Mouse (Mus musculus): ENCODE measurements at regions not wholly inside any gene's neighbourhood (a gene's known extent, or its start where the extent isn't known, plus 50 kb on each side); places are given as distances from the start of the nearest gene placed in this dataset.

DNA sequence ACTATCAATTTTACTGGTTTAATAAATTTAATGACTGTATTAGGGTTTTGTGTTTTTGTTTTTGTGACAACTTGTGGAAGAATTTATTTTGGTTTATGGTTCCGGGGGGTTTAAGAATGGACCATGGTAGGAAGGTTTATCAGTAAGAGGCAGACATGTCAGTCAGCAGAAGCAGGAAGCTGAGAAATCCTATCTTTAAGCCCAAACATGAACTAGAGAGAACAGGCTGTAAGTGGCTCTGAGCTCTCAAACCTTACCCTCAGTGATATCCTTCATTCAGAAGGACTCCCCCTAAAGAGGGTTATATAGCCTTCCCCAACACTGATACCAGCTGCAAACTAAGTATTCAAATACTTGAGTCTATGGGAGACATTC lies 170.8 kb downstream of the Btg1 start:
- no peak overlapping the region for H3K4me2 ChIP-seq
- H3K27me3 ChIP-seq (ENCODE audit: control insufficient read depth, insufficient read depth, low read length): no peaks in the 10 kb centered on the region
- 93% methylated on average over 1 of the region's 1 CpGs for WGBS
- H3K9me3 ChIP-seq (ENCODE audit: control insufficient read depth, low read length): no peaks in the 10 kb centered on the region
- H3K4me1 ChIP-seq (ENCODE audit: control insufficient read depth, insufficient read depth, low read length): no peaks in the 10 kb centered on the region
- H3K9ac ChIP-seq (ENCODE audit: low read length): no peak overlapping the region
- ATAC-seq (ENCODE audit: low FRiP score) (no peak), DNase-seq (ENCODE audit: low spot score, missing footprints) (no peak)
- H3K36me3 ChIP-seq (ENCODE audit: control insufficient read depth, insufficient read depth, low read length): no peaks in the 10 kb centered on the region
- no peak overlapping the region for H3K27ac ChIP-seq (ENCODE audit: low read depth, low read length)
- H3K4me3 ChIP-seq (ENCODE audit: low read depth, low read length): no peak overlapping the region

DNA sequence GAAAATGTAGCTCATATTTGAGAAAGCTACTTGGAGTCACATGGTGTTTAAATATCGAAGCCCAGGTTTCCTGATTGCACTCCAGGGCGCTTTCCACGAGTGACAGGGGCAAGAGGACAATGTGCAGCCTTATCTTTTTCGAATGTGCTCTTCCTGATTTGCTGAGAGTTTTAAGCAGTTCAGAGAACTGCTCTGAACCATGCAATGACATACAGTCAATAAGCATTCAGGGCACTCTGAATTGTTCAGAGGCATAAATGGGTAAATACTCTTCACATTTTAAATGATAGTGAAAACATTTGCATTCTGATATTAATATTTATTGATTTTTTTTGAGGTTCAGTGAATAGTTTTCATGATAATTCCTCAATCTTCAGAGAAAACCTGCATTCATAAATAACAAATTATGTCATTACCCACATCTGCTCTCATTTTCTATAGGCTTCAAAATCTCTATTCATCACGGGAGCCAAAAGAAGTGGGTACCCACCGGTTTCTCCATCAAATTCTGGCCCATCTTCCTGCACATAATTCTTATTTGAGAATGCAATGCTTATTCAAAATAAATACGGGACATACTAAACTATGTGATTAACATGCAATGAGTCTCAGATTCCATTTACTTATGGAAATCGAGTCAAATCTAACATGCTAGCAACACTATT lies 171.7 kb downstream of the Btg1 start:
- Histone ChIP-seq H3K9me3 (ENCODE audit: control insufficient read depth, low read length) (no peaks in the 10 kb centered on the region), H3K4me2 (no peak overlapping the region), H3K27me3 (ENCODE audit: control insufficient read depth, insufficient read depth, low read length) (no peaks in the 10 kb centered on the region), H3K9ac (ENCODE audit: low read length) (no peak overlapping the region), H3K36me3 (ENCODE audit: control insufficient read depth, insufficient read depth, low read length) (no peaks in the 10 kb centered on the region), H3K4me1 (ENCODE audit: control insufficient read depth, insufficient read depth, low read length) (no peaks in the 10 kb centered on the region), H3K4me3 (ENCODE audit: low read depth, low read length) (no peak overlapping the region), H3K27ac (ENCODE audit: low read depth, low read length) (no peak overlapping the region)
- 83% methylated on average over 8 of the region's 8 CpGs for WGBS
- ATAC-seq (ENCODE audit: low FRiP score) (no peak), DNase-seq (ENCODE audit: low spot score, missing footprints) (no peak)

DNA sequence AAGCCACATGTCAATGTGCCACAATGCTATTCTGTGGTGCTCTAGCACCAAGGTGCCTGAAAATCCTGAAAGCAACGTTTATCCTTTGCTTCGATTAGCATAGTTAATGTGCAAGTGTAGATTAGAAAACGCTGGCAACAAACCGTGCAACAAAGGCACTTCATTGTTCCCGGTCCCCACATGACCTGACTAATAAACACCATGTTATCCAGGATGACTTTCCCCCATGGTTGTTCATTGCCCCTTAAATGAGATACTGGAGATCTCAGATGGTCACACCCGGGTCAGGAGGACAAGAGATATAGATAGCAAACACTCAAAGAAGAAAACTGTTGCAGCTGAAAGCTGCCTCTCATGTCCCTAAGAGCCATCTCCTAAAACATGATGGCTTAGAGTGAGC lies 180.3 kb downstream of the Btg1 start:
- DNase-seq (ENCODE audit: low spot score, missing footprints) (no peak), ATAC-seq (ENCODE audit: low FRiP score) (no peak)
- Histone ChIP-seq H3K4me3 (ENCODE audit: low read depth, low read length) (no peak overlapping the region), H3K36me3 (ENCODE audit: control insufficient read depth, insufficient read depth, low read length) (no peaks in the 10 kb centered on the region), H3K4me2 (no peak overlapping the region), H3K4me1 (ENCODE audit: control insufficient read depth, insufficient read depth, low read length) (no peaks in the 10 kb centered on the region), H3K27me3 (ENCODE audit: control insufficient read depth, insufficient read depth, low read length) (no peaks in the 10 kb centered on the region), H3K9ac (ENCODE audit: low read length) (no peak overlapping the region), H3K27ac (ENCODE audit: low read depth, low read length) (no peak overlapping the region), H3K9me3 (ENCODE audit: control insufficient read depth, low read length) (no peaks in the 10 kb centered on the region)
- WGBS: 87% methylated on average over 6 of the region's 6 CpGs

DNA sequence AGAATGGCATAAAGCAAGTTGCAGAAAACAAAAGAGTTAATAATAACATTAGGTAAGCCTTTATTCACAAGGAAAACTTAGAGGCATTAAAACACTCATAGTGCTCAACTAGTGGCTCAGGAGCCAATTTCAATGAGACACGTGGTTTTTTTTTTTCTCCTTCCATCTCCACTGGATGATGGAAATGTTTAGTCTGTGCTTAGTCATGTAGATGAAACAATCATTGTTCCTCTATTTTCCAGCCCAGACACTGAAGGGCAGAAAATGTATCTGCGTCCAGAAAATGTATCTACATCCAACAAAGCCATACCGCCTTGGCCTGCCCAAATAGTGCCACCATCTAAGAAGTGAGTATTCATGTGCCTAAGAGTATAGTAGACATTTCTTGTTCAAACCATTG lies 184.0 kb downstream of the Btg1 start:
- ATAC-seq (ENCODE audit: low FRiP score) (no peak), DNase-seq (ENCODE audit: low spot score, missing footprints) (no peak)
- no peaks in the 10 kb centered on the region for H3K27me3 ChIP-seq (ENCODE audit: control insufficient read depth, insufficient read depth, low read length)
- H3K9ac ChIP-seq (ENCODE audit: low read length): no peak overlapping the region
- H3K27ac ChIP-seq (ENCODE audit: low read depth, low read length): no peak overlapping the region
- H3K9me3 ChIP-seq (ENCODE audit: control insufficient read depth, low read length): no peaks in the 10 kb centered on the region
- H3K36me3 ChIP-seq (ENCODE audit: control insufficient read depth, insufficient read depth, low read length): no peaks in the 10 kb centered on the region
- 90% methylated on average over 3 of the region's 3 CpGs for WGBS
- no peaks in the 10 kb centered on the region; the same call in 1 of the 2 replicates for H3K4me1 ChIP-seq (ENCODE audit: control insufficient read depth, insufficient read depth, low read length)
- no peak overlapping the region for H3K4me2 ChIP-seq
- no peak overlapping the region for H3K4me3 ChIP-seq (ENCODE audit: low read depth, low read length)

DNA sequence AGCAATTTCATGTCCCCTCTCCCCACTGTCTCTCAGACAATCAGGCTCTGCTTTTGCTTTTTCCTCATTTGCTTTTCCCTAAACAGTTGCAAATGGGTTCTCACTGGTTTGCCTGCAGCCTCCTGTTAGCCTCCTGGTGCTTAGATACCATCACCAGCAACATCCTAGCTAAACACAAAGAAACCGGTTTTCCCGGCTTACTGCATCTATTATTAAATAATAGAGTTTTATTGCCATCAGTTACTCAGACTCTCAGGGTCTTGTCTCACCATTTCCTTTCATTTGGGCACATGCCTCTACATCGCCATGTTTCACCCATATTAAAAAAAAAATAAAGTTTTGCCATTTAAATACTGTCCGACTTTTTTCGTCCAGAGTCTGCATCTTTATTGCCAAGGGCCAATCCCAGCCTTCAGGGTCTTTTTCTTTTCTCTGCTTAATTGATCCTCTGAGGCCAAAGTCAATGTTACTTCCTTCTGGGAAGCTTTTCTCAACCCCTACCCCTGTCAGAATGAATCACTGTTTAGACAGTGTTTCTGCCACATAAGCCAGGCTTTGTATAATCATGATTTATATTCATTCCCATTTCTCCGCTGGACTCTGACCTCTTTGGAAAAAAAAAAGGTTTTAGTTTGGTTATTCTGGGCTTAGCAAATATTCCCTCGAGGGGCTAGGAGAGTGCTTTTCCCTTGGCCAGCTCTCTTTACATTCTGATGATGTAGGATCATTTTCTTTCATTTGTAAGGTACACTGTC lies 187.4 kb downstream of the Btg1 start:
- H3K4me2 ChIP-seq: no peak overlapping the region

DNA sequence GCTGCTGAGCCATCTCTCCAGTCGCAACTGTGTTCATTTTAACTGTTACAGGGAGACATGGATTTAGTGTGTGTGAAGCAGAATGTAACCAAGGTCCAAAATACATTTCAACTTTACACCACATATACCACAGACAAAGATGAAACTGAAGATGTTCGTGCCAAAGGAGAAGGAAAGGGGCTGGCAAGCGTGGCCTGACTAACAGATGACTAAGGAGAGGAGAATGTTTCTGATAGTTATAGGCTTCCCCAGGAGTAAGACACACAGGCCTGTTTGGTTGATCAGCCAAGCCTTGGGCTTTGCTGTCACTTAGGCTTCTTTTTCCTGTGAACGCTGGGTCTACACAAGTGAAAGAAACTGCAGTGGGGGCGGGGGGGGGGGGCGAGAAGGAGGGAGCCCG lies 189.8 kb downstream of the Btg1 start:
- WGBS: 70% methylated on average over 6 of the region's 7 CpGs
- Histone ChIP-seq H3K27ac (ENCODE audit: low read depth, low read length) (no peak overlapping the region), H3K4me2 (no peak overlapping the region), H3K9me3 (ENCODE audit: control insufficient read depth, low read length) (no peaks in the 10 kb centered on the region), H3K36me3 (ENCODE audit: control insufficient read depth, insufficient read depth, low read length) (no peaks in the 10 kb centered on the region), H3K9ac (ENCODE audit: low read length) (no peak overlapping the region), H3K4me3 (ENCODE audit: low read depth, low read length) (no peak overlapping the region), H3K27me3 (ENCODE audit: control insufficient read depth, insufficient read depth, low read length) (no peaks in the 10 kb centered on the region), H3K4me1 (ENCODE audit: control insufficient read depth, insufficient read depth, low read length) (no peaks in the 10 kb centered on the region; the same call in 1 of the 2 replicates)
- no peak for ATAC-seq (ENCODE audit: low FRiP score)
- no peak for DNase-seq (ENCODE audit: low spot score, missing footprints)

More for the DNA sequence above, 187.4 kb downstream of the Btg1 start:
- no peak overlapping the region for H3K27ac ChIP-seq (ENCODE audit: low read depth, low read length)
- H3K36me3 ChIP-seq (ENCODE audit: control insufficient read depth, insufficient read depth, low read length): no peaks in the 10 kb centered on the region
- no peak overlapping the region for H3K9ac ChIP-seq (ENCODE audit: low read length)
- no peak overlapping the region for H3K4me3 ChIP-seq (ENCODE audit: low read depth, low read length)
- H3K4me1 ChIP-seq (ENCODE audit: control insufficient read depth, insufficient read depth, low read length): no peaks in the 10 kb centered on the region; the same call in 1 of the 2 replicates
- no peaks in the 10 kb centered on the region for H3K9me3 ChIP-seq (ENCODE audit: control insufficient read depth, low read length)
- WGBS: 42% methylated on average over 7 of the region's 7 CpGs
- DNase-seq (ENCODE audit: low spot score, missing footprints) (no peak), ATAC-seq (ENCODE audit: low FRiP score) (no peak)
- H3K27me3 ChIP-seq (ENCODE audit: control insufficient read depth, insufficient read depth, low read length): no peaks in the 10 kb centered on the region

DNA sequence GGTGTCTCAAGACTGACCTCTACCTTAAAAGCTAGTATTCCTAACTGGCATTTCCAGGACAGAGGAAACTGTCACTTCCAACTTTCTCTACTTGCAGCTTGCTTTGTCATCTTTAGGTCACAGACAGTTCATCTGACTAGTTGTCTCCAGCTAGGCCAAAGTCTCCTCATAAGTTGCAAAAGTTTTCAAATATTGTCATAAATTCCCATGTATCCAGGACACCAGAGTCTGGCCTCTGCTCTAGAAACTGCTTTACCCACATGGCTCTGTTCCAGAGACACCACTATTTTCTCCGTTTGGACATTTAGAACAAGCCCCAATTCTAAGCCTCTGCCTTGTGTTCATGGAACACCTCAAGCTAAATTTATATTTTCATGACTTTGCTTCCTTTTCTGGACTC lies 205.0 kb downstream of the Btg1 start:
- H3K4me2 ChIP-seq: no peak overlapping the region
- DNase-seq (ENCODE audit: low spot score, missing footprints): no peak
- H3K9me3 ChIP-seq (ENCODE audit: control insufficient read depth, low read length): no peaks in the 10 kb centered on the region
- no peaks in the 10 kb centered on the region for H3K36me3 ChIP-seq (ENCODE audit: control insufficient read depth, insufficient read depth, low read length)
- WGBS: 92% methylated on average over 1 of the region's 1 CpGs
- no peak overlapping the region for H3K27ac ChIP-seq (ENCODE audit: low read depth, low read length)
- no peak overlapping the region for H3K9ac ChIP-seq (ENCODE audit: low read length)
- no peak overlapping the region for H3K4me3 ChIP-seq (ENCODE audit: low read depth, low read length)
- H3K4me1 ChIP-seq (ENCODE audit: control insufficient read depth, insufficient read depth, low read length): no peaks in the 10 kb centered on the region
- no peak for ATAC-seq (ENCODE audit: low FRiP score)
- no peaks in the 10 kb centered on the region for H3K27me3 ChIP-seq (ENCODE audit: control insufficient read depth, insufficient read depth, low read length)

DNA sequence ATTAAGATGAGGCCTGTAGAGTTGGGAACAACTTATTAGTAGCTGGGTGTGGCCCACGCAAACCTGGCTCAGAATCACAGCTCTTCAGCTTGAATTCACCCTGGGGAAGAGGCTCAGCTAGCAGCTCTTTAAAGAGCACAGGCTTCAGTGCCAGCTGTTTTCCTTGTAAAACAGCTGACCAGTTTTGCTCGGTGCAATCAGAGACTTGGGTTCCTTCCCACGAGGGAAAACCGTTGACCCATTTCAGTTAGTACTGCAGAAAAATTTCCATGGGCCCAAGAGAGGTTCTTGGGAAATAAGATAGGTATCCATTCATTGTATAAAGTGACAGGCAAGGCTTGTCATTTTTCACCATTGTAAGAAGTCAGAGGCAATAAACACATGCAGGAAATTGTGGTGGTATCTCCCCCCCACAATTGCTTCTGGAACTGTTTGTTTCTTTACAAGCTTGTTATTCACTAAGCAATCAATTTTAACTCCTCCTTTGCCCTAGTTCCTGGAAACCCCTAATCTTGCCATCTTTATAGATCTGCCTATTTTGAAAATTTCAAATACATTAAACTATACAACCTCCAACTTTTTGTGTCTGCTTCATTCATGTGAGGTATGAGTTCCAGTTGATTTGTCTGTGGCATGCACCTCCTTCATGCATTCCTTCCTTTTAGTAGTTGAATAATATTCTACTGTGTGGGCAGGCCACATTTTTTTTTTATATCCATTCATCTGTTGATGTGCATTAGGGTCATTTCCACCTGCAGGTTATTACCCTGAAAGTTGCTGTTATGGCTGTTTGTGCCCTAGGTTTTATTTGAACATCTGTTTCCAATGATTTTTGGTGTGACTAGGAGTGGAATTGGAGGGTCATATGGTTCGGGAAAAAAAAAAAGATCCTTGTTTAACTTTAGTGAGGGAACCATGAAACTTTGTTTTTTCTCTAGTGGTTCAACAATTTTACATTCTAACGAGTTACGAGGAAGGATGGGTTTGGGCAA lies 205.8 kb downstream of the Btg1 start:
- Histone ChIP-seq H3K27ac (ENCODE audit: low read depth, low read length) (no peak overlapping the region), H3K27me3 (ENCODE audit: control insufficient read depth, insufficient read depth, low read length) (no peaks in the 10 kb centered on the region), H3K9ac (ENCODE audit: low read length) (no peak overlapping the region), H3K9me3 (ENCODE audit: control insufficient read depth, low read length) (no peaks in the 10 kb centered on the region), H3K4me2 (no peak overlapping the region), H3K36me3 (ENCODE audit: control insufficient read depth, insufficient read depth, low read length) (no peaks in the 10 kb centered on the region), H3K4me3 (ENCODE audit: low read depth, low read length) (no peak overlapping the region), H3K4me1 (ENCODE audit: control insufficient read depth, insufficient read depth, low read length) (no peaks in the 10 kb centered on the region)
- ATAC-seq (ENCODE audit: low FRiP score) (no peak), DNase-seq (ENCODE audit: low spot score, missing footprints) (no peak)
- 78% methylated on average over 7 of the region's 7 CpGs for WGBS
